Mouse (Mus musculus) right cerebral cortex, postnatal 4 days (tissue): ENCODE measurements around the gene Fam214a.

Source experiments
- DNase-seq: peaks from one replicate; pipeline ENCODE4 v3.0.0-alpha.2; 2022

The Fam214a gene

DNA sequence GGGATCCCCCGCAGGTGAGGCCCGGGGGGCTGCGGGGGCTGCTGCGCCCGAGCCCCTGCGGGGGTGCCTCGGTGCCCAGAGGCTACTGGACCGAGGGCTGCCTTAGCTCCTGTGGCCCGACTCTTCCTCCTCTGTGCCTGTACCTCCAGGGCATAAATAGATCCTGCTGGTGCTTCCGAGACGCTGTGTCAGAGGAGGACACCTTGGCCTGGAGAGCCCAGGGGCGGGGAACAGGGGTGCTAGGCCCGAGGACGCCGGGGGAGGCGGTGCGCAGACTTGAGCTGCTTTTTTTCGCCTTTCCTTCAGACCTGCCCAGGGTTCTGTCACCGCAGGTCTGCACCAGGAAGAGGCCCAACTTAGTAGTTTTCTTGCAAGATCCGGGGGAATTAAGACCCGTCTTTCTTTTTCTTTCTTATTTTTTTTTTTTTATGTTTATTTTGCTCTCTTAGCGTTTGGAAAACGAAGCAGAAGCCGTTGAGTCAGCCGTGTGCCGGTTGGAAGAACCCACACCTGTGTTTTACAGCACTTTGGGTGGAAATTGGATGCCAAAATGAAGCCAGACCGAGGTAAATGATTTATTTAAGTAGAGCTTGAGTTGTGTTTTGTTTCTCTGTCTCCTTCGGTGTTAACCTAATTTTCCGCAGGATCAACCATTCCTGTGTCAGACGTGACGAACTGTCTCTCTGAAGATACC, 728 bp downstream of the Fam214a start:
- DNase-seq: peak; percentile 51

DNA sequence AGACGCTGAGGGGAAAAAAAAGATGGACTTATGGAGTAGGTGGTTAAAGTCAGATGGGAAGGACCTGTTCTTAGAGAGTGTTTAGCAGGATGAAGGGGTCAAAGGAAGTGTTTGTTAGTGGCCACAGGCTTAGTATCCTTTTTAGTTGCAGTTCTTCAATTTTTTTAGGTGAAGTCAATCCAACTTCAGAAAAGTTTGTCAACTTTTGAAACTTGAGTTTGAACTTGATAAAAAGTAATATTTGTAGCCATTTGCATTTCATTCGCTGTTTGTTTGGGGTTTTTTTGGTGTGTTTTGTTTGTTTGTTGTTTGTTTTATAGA, 1.2 kb downstream of the Fam214a start:
- DNase-seq: no peak

- DNase-seq: no peak
These were observed 1.7 kb downstream of the Fam214a start for GRCm38 (mm10) chr9:74954387-74954786.

DNA sequence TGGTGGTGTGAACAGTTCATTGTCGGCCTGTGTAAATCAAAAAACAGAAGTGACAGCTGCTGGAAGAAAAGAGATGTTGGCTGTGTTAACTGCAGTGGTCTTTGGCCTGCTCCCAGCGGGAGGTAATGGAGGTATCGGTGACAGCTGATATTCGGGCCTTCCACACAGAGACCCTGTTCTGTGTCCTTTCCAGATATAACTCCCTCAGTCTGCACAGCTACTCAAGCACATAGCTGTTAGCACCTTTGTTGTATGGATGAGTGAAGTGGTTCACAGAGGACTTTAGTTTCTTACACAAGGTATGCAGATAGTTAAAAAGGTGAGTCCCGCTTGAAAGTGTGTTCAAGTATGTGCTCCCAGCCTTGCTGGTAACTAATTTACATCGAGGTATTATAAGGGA, 7.9 kb downstream of the Fam214a start:
- DNase-seq: no peak

DNA sequence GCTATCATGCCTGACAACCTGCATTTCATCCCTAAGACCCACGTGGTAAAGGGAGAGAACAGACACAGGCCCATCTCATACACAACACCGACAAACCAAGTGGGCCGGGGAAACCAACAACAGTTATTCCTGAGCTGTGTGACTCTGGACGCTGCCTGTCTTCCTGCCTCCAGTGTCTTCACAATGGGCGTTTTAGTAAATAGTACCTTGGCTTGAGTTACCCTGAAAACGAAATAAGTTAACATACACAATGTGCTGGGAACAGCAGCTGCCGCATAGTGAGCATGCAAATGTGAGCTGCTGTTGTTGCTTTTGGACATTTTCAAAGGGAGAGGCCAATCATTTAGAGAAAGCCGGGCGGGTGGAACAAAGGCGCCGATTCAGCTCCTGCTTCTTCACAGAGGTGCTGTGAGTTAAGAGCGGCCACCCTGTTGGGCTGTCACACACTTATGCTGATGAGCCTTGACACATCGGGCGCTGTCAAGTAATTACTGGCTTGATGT, 8.4 kb downstream of the Fam214a start:
- no peak for DNase-seq

GRCm38 (mm10) chr9:74963953-74964352, 11.3 kb downstream of the Fam214a start:
- DNase-seq: no peak

DNA sequence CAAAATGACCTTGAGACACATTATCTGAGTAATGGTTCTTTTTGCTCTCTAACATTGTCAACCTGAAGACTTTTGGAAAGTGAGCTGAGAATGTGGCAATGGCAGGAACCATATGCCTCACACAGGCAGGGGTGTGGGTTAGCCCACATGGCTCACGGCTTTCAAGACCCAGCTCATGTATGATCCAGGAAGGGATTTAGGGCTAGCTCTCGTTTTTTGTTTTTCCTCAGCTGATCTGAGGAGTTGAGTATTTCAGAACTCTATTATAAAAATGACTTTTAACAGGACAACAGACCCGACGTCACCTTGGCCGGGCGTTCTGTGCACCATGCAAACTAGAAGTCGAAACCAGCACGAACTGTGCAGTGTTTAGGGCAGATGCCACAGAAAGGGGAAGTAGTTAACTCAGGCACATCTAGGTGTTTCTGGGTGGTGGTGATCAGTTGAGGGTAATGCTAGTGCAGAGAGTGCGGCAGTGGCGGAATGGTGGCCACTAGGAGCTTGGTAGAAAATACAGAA, 12.2 kb downstream of the Fam214a start:
- no peak for DNase-seq

DNA sequence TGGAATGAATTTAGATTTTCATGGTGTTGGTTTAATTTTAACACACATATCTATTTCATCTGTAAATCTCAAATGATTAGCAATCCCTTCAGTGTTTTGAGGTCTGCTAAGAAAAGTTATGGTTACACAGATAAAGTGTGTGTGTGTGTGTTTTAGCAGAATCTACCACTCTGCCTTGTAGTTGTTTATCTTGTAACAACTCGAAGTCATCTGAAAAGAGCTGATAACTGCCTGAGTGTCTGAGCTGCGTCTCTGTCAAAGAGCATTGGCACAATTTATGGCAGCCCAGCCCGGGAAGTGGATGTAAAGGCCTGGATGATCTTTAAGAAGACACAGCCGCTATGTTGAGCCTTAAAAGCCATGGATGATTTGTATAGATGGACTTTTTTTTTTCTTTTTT, 13.5 kb downstream of the Fam214a start:
- DNase-seq: no peak

DNA sequence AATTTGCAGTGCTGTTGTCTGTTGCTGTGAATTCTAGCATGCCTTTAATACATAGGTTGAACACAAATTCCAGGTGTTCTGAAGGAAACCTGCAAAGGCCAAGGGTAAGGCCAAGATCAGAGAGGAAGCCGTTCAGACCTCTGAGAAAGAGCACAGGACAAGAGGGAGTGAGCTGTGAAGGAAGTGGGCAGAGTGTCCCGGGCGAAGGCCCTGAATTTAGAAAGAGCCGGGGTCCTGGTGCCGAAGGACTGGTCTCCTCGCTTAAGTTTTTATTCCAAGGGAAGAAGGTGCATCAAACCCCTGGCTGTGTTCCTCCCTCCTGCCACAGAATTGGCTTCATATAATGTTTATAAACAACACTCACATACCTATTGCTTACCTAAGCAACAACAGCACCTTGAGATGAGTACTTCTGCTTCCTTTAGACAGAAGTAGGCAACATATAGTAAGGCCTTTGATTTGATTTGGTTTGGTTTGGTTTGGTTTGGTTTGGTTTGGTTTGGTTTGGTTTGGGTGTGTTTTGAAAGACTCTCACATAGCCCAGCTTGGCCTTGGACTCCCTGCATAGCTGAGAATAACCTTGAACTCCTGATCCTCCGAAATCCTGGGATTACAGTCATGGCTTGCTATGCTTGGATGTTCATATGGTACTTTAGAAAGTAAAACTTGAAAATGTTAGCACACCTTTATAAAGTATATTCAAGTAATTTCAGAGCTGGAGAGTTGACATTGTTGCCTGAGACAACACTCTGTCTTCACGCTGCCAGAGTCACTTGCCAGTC, 16.2 kb downstream of the Fam214a start:
- DNase-seq: no peak

DNA sequence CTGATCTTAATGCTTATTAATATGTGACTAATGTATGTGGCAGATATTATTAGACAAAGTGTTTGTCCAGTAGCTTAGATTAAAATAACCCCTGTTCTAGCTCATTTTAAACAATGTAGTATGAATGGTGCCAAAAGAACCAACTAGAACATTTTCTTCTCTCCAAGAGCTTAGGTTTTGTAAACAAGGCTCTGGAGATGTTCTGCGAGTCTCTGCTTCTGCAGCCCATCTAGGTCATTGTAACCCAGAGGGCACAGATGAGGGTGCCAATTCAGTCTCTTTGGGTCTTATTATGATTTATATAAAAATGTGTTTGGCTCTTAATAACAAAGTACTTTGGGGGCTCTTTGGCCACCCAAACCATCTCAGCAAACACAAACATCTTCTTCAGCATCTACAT, 17.9 kb downstream of the Fam214a start:
- no peak for DNase-seq

- no peak for DNase-seq
These were observed 18.7 kb downstream of the Fam214a start for GRCm38 (mm10) chr9:74971191-74971976.

DNA sequence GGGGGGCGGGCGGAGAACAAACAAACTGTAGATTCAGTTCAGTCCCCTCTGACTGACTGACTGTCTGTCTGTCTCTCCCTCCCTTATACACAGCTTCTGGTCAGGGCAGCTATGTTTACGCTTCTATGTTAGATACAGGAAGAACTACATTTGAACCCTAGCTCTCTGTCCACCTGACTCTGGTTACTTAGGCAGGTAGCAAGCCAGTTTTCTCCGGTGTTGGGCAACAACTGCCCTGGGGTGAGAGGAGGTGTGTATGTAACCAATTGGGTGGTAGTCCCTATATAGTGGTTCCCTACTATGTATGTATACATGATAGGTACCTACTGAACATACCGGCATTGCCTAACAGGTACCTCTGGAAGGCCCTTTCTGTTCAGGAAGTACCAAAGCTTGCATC, 20.1 kb downstream of the Fam214a start:
- no peak for DNase-seq

- DNase-seq: no peak
These were observed 20.5 kb downstream of the Fam214a start for GRCm38 (mm10) chr9:74973154-74973553.

DNA sequence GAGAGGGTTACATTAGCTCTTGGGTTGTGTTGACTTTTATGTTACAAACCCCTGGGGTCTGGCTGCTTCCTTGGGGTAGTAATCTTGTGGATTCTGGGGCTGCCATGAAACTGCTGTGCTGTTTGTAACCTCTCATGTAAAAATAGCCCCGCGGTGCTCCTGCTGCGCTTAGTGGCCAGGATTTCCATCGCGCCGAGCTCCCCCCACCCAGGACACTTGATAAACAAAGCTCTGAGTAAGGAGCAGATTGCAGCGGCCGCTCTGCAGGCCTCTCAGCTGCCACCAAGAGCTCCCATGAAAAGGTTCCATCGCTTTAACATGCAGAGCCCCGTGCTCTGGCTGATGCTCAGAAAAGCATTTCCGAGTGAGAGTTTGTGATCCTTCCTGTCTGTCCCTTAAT, 22.1 kb downstream of the Fam214a start:
- DNase-seq: peak; percentile 11

DNA sequence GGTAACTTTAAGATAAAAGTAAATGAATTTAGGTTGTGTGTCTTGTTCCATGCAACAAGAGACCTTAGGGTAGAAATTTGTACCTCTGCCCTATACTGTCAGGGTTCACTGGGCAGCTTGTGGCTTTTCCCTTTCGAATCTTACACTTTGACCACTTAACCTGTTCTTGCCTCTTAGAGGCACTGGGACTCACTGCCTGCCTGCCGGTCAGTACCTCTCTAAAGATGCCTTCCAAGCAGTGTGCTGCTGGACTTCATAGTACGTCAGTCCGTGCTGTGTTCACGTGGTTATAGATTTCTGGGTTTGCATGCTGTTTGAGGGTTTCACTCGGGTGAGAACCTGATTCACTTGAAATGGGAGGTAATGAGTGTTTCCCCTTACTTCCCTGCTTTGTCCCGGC, 22.7 kb downstream of the Fam214a start:
- DNase-seq: no peak

DNA sequence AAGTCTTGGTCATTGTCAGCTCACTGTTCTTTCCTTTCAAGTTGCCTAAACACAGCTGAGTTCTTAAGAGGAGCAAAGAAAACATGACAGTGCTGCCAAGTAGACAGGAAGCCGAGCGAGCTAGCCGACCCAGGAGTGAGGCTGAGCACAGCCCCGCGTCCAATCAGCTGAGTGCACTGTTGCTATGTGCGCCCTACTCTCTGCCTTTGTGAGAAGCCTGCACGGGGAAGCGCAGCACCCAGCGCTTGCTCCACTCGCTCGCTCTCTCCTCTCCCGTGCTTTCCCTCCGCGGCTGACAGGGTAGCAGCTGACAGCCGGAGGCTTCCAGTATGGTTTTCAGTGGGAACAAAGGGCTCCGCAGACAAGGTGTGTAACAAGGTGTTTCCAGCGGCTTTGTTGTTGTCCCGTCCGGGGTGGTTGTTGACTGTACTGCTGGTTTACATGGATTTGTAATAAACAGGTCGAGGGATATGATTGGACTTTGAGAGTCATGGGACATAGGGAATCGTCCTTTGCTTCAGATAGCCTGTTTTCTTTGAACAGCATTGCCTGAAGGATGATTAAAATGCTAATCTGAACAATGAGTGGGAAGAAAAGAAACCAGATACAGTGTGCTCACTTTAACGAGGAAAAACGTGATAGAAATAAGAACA, 23.4 kb downstream of the Fam214a start:
- peak; percentile 77 for DNase-seq

GRCm38 (mm10) chr9:74977251-74977650, 24.6 kb downstream of the Fam214a start:
- DNase-seq: no peak

DNA sequence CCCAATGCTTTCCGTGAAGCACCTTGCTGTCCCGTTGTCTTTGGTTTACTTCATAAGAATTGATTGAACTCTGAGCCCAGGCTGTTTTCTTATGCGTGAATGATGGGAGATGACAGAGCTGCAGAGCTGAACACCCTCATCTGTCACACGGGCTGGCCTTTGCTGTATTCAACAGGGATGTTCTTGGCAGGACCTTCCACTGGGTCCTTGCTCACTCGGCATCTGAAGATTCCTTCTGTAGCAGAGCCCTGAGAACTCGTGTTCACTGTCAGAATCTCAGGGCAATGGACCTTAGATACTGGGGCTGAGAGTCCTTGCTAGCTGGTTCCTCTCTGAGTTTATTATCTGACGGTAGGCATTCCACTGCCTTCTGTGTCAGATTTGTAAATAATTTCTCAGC, 25.3 kb downstream of the Fam214a start:
- no peak for DNase-seq

- no peak for DNase-seq
These were observed 26.2 kb downstream of the Fam214a start for GRCm38 (mm10) chr9:74978868-74979267.

GRCm38 (mm10) chr9:74979371-74979770, 26.7 kb downstream of the Fam214a start:
- no peak for DNase-seq

- DNase-seq: no peak
These were observed 27.2 kb downstream of the Fam214a start for GRCm38 (mm10) chr9:74979866-74980265.

DNA sequence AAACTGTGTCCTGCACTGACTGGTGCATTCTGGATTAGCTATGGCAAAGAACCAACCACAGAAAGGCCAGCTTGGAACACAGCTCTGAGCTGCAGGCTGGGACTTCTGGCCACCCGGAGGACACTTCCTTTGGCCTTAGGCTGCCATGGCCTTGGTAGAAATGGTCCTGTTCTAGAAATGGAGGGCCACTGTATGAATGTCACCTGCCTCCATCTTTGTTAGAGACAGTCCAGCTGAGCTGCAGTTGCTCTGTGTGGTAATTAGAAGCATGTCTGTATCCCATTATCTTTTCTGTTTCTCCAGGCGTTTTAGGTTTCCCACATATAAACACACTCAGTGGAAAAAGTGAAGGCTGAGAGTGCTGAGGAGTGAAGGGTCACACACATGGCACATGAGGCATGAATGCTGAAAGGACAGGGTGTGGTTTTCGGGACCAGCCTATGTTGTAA, 29.0 kb downstream of the Fam214a start:
- no peak for DNase-seq

DNA sequence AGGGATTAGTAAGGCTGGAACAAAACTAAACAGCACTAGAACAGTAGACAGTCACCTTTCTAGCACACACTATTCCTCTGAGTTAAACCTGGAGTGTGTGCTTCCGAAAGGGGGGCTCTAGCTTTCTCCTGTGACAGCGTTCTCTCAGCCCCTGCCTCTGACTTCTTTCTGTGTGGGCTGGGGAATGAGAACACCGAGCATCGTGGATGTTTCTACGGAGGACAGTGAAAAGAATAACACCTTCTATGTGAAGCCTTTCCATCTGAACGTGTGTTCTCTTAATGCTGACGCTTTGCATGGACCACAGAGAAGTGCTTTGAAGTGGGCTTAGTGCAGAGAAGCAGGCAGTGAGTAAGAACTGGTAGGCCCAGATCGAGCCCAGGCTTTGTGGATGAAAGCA, 29.5 kb downstream of the Fam214a start:
- DNase-seq: no peak
